Mouse (Mus musculus): ENCODE results near the gene Lyrm7. TPM values are rescaled to one million over a fixed set of nuclear protein-coding genes. Genes with fewer than 3 reads are reported as not detected.

Gene Lyrm7
- total RNA-seq (2021) = 10 to 100 TPM; 28.7 to 30.9 TPM
- long read RNA-seq, experiment 1, transcript Lyrm7-205 (5 exons, 3,431 nt) = major isoform, 9 of 14 reads
- long read RNA-seq, experiment 1, partial matches to known transcripts = 0 of 14 reads
- long read RNA-seq, experiment 1, other reads (novel, unspliced or antisense) = 5 of 14 reads
- long read RNA-seq, experiment 2, transcript Lyrm7-205 (5 exons, 3,431 nt) = major isoform, 14 of 19 reads
- long read RNA-seq, experiment 2, partial matches to known transcripts = 0 of 19 reads
- long read RNA-seq, experiment 2, other reads (novel, unspliced or antisense) = 4 of 19 reads

GRCm38 (mm10) chr11:54860256-54861038 is at the start of gene Lyrm7:
Gene Lyrm7 (minus strand): TSS chr11:54860916.
- TF ChIP-seq CTCF (conservative IDR thresholded peaks at IDR 0.05) = peak; percentile 52
- Histone ChIP-seq H3K4me3 (peak within 1 kb of the TSS; percentile 78), H3K27ac (peak within 1 kb of the TSS; percentile 99)
- peak; percentile 97 to 98 for DNase-seq (ENCODE audit: low spot score in 2 of 2)

- no peak for DNase-seq (ENCODE audit: low spot score in 2 of 2)
- H3K4me3 ChIP-seq = no peak overlapping the region
- no peak for TF ChIP-seq CTCF (conservative IDR thresholded peaks at IDR 0.05)
- no peak overlapping the region for H3K27ac ChIP-seq
These were observed 49.5 kb upstream of the Lyrm7 start for GRCm38 (mm10) chr11:54910081-54910665.

GRCm38 (mm10) chr11:54909273-54909672 is 48.6 kb upstream of the Lyrm7 start:
- H3K27ac ChIP-seq = no peak overlapping the region
- DNase-seq (ENCODE audit: low spot score in 2 of 2) = no peak
- TF ChIP-seq CTCF (conservative IDR thresholded peaks at IDR 0.05) = no peak
- no peak overlapping the region for H3K4me3 ChIP-seq

GRCm38 (mm10) chr11:54907259-54907658 is 46.5 kb upstream of the Lyrm7 start:
- TF ChIP-seq CTCF (conservative IDR thresholded peaks at IDR 0.05) = no peak
- H3K27ac ChIP-seq = no peak overlapping the region
- no peak overlapping the region for H3K4me3 ChIP-seq
- DNase-seq (ENCODE audit: low spot score in 2 of 2) = no peak

- H3K4me3 ChIP-seq = no peak overlapping the region
- DNase-seq (ENCODE audit: low spot score in 2 of 2) = no peak
- no peak for TF ChIP-seq CTCF (conservative IDR thresholded peaks at IDR 0.05)
- H3K27ac ChIP-seq = no peak overlapping the region
These were observed 45.8 kb upstream of the Lyrm7 start for GRCm38 (mm10) chr11:54906466-54906865.

- Histone ChIP-seq H3K4me3 (no peak overlapping the region), H3K27ac (no peak overlapping the region)
- no peak for TF ChIP-seq CTCF (conservative IDR thresholded peaks at IDR 0.05)
- no peak for DNase-seq (ENCODE audit: low spot score in 2 of 2)
These were observed 45.2 kb upstream of the Lyrm7 start for GRCm38 (mm10) chr11:54905931-54906330.

GRCm38 (mm10) chr11:54905086-54905485 is 44.4 kb upstream of the Lyrm7 start:
- no peak for TF ChIP-seq CTCF (conservative IDR thresholded peaks at IDR 0.05)

GRCm38 (mm10) chr11:54903940-54904706 is 43.4 kb upstream of the Lyrm7 start:
- H3K27ac ChIP-seq = no peak overlapping the region
- H3K4me3 ChIP-seq = no peak overlapping the region
- no peak for TF ChIP-seq CTCF (conservative IDR thresholded peaks at IDR 0.05)
- no peak for DNase-seq (ENCODE audit: low spot score in 2 of 2)

More at GRCm38 (mm10) chr11:54905086-54905485, 44.4 kb upstream of the Lyrm7 start:
- DNase-seq (ENCODE audit: low spot score in 2 of 2) = no peak
- H3K4me3 ChIP-seq = no peak overlapping the region
- no peak overlapping the region for H3K27ac ChIP-seq

GRCm38 (mm10) chr11:54903339-54903738 is 42.6 kb upstream of the Lyrm7 start:
- no peak for TF ChIP-seq CTCF (conservative IDR thresholded peaks at IDR 0.05)
- Histone ChIP-seq H3K4me3 (no peak overlapping the region), H3K27ac (no peak overlapping the region)
- DNase-seq (ENCODE audit: low spot score in 2 of 2) = no peak

- no peak within 1 kb of the TSS for H3K27ac ChIP-seq
- peak within 1 kb of the TSS; percentile 51 for H3K4me3 ChIP-seq
- DNase-seq (ENCODE audit: low spot score in 2 of 2) = peak in 1 of 2 experiments; percentile 28
- no peak for TF ChIP-seq CTCF (conservative IDR thresholded peaks at IDR 0.05)
These were observed 41.9 kb upstream of the Lyrm7 start, which contains the start of gene Gpx3 for GRCm38 (mm10) chr11:54902333-54903323. Gene Gpx3 (plus strand): TSS chr11:54902453.

- DNase-seq (ENCODE audit: low spot score in 2 of 2) = no peak
- TF ChIP-seq CTCF (conservative IDR thresholded peaks at IDR 0.05) = no peak
- no peak overlapping the region for H3K4me3 ChIP-seq
- H3K27ac ChIP-seq = no peak overlapping the region
These were observed 38.9 kb upstream of the Lyrm7 start for GRCm38 (mm10) chr11:54899657-54900056.
